Mouse (Mus musculus): ENCODE data around the gene Trpc5. TPM values are rescaled to one million over a fixed set of nuclear protein-coding genes. Genes with fewer than 3 reads are reported as not detected.

Trpc5 gene
- 0.04 TPM in 1 of 2 replicates, not detected in the other for polyA plus RNA-seq (2012; rRNA removed; ENCODE audit: low replicate concordance)

DNA sequence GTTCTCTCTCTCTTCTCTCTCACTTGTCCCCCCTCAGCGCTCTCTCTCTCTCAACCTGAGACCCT lies at the start of gene Trpc5:
Gene Trpc5, minus strand, starts transcription at position 39 of the 65 bp plus-strand sequence.

DNA sequence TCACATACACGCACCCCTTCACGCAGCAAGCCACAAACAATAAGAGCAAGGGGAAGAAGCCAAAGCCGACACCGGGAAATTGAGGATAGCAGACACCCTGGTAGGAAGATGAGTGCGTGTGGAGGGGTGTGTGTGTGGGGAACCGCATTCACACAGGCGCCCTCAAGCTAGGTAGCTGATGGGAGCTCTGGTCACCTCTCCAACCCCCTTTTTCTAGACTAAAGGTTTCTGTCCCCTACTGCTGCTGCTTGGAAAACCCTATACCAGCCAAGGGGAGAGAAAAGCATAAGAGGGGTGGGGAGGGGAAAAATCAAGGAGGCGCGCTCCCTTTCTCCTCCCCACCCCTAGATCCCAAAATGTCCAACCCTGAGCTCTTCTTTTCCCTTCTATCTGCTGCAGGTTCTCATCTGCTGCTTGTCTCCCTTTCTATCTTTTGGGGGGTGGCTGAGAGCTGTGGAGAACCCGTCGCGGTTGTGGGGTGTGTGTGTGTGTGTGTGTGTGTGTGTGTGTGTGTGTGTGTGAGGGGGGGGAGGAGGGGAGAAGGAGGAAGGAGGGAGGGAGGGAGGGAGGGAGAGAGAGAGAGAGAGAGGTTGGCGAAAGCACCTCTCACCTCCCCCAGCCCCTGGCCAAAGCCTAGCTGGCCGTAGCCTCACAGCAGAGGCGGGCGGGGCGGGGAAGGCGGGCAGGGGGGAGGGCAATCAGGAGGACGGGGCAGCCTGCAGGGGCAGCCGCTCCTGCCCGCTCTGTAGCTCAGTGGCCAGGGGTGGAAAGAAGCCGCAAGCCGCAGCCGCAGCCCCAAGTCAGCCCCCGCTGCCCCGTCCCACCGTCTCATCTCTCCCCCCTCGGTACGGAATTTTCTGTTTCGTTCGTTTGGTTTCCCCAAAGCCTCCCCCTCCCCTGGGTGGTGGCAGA lies 483 bp upstream of the Trpc5 start, which contains the start of gene Rtl4:
Gene Rtl4, plus strand, starts transcription at position 701 of the 912 bp plus-strand sequence.

DNA sequence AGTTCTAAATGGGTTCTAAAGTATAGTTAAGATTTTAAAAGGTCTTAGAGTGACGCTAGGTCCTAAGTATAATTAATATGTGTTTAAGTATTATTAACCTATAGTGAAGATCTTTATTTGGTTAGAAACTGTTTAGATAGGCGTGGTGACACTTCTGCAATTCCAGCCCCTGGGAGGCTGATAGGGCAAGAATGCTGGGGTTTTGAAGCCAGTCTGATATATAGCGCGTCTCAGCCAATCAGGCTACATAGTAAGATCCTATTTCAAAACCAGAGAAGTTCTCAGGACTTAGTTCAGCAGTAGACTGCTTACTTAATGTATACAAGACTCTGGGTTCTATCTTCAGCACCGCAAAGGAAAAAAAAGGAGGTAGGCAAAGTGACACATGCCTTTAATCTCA lies 231.7 kb downstream of the Trpc5 start, which contains the start of gene Trpc5os:
Gene Trpc5os, plus strand, starts transcription at position 301 of the 400 bp plus-strand sequence.

Other genes starting within 250 kb of the Trpc5 start
- gene Trpc5os, start 231.6 kb downstream of the Trpc5 start, polyA plus RNA-seq (2012; rRNA removed; ENCODE audit: low replicate concordance), result not detected in 2 replicates
- not detected in 2 replicates for gene Rtl4, start 727 bp upstream of the Trpc5 start, polyA plus RNA-seq (2012; rRNA removed; ENCODE audit: low replicate concordance)